Mouse (Mus musculus) liver, embryonic 14.5 days (tissue): Measurements from ENCODE around the gene Ssbp3.

Experiments used
- CTCF ChIP-seq: IDR thresholded peaks from 2 replicates; pipeline ENCODE4 v1.5.1; 2016; ENCODE audit warnings: antibody characterized with exemption, low read depth, control low read depth
- EP300 ChIP-seq: IDR thresholded peaks from 2 replicates; pipeline ENCODE4 v1.6.1; 2016; ENCODE audit warnings: antibody characterized with exemption, low read depth

GRCm38 (mm10) chr4:107019027-107019426, 108.5 kb downstream of the Ssbp3 start:
- TF ChIP-seq CTCF (no peak), EP300 (no peak)
